16 mouse cellular contexts compared by ENCODE assay signal in the genomic region with DNA sequence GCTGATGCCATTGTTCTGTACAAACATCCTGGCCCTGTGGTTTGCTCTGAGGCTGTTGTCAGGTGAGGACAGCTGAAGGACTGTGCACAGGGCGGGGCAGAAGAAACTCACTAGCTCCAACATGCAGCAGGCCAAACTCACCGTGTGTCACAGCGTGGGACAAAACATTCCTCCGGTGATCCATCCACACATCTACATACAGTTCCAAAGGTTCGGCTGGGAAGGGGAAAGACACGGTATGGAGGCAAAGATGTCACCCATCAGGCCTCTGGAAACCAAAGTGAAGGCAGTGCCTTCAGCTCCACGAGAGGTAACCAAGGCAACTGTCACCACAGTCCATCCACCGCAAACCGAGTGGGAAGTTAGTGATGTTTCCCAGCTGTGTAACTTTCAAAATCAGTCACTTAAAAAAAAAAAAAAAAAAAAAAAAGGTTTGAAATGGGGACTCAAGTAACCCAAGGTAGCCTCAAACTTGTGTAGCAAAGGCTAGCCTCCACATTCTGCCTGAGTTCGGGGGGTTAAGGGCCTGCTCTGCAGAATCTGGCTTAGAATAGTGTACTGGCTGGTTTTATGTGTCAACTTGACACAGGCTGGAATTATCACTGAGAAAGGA. TPM values are rescaled to one million over a fixed set of nuclear protein-coding genes. Genes with fewer than 3 reads are reported as not detected.
DNase-seq lines count a peak whose midpoint lies in the region; ATAC-seq and TF ChIP-seq lines count a peak whose summit lies in the region.
"Had no signal": no experiment of that assay in that cellular context is flagged by ENCODE, and none has a peak within 500 bp of the region (broad histone marks: within the 10 kb centered on the region; RNA-seq: fewer than 3 reads in every experiment).

A gene (minus strand): TSS at position 270 of the 613 bp plus-strand sequence.

- H3K4me1 ChIP-seq in kidney, postnatal 0 days (replicated peaks; ENCODE audit: insufficient read depth, low read length), result no peaks in the 10 kb centered on the region
- no peaks in the 10 kb centered on the region for H3K4me1 ChIP-seq in brown adipose tissue, adult 24 weeks (ENCODE audit: control insufficient read depth, insufficient read depth, insufficient read length, low read length)
- 0 out of 2 replicates have a peak, but pooled peaks cover 5% of the 10 kb centered on the region for H3K4me1 ChIP-seq in stomach, embryonic 16.5 days (ENCODE audit: control insufficient read depth, insufficient read depth, low read length)
- H3K4me1 ChIP-seq: heart, embryonic 13.5 days; hindbrain, embryonic 15.5 days had no signal

- 0 out of 2 replicates have a peak within 1 kb of the TSS, but pooled peaks have one; percentile 0 for H3K27ac ChIP-seq in kidney, postnatal 0 days
- 0 out of 2 replicates have a peak within 1 kb of the TSS, but pooled peaks have one; percentile 15 for H3K27ac ChIP-seq in brown adipose tissue, adult 24 weeks (replicated peaks; ENCODE audit: low read depth, low read length)
- H3K27ac ChIP-seq in stomach, embryonic 16.5 days (ENCODE audit: low read length), result no peak within 1 kb of the TSS
- H3K27ac ChIP-seq: gastrocnemius, adult 2 months; heart, embryonic 13.5 days; hindbrain, embryonic 15.5 days had no signal

- no peak for TF ChIP-seq CTCF in kidney, postnatal 0 days (IDR thresholded peaks at IDR 0.05; ENCODE audit: low read depth)

- intact Hi-C loops in heart, postnatal 10 days (cut with DNase I), result no loop called here

- 60% methylated on average over 10 of the region's 10 CpGs for WGBS in kidney, postnatal 0 days
- WGBS in stomach, embryonic 16.5 days, result 55% methylated on average over 10 of the region's 10 CpGs

- H3K36me3 ChIP-seq in kidney, postnatal 0 days (ENCODE audit: insufficient read depth, low read length), result no peaks in the 10 kb centered on the region
- H3K36me3 ChIP-seq in stomach, embryonic 16.5 days (ENCODE audit: control insufficient read depth, insufficient read depth, low read length), result no peaks in the 10 kb centered on the region
- H3K36me3 ChIP-seq: heart, embryonic 13.5 days; hindbrain, embryonic 15.5 days; midbrain, embryonic 10.5 days had no signal

- no peak within 1 kb of the TSS for H3K9ac ChIP-seq in kidney, postnatal 0 days (ENCODE audit: low read depth, low read length)
- 0 out of 2 replicates have a peak within 1 kb of the TSS, but pooled peaks have one; percentile 12 for H3K9ac ChIP-seq in stomach, embryonic 16.5 days (ENCODE audit: low read length)
- H3K9ac ChIP-seq: heart, embryonic 13.5 days; hindbrain, embryonic 15.5 days had no signal

- no peaks in the 10 kb centered on the region for H3K9me3 ChIP-seq in kidney, postnatal 0 days (replicated peaks; ENCODE audit: low read length)
- no peaks in the 10 kb centered on the region for H3K9me3 ChIP-seq in stomach, embryonic 16.5 days (replicated peaks; ENCODE audit: control insufficient read depth, low read length)
- H3K9me3 ChIP-seq: heart, embryonic 13.5 days; hindbrain, embryonic 15.5 days; midbrain, embryonic 10.5 days had no signal

- no peak for ATAC-seq in kidney, postnatal 0 days (replicated peaks; ENCODE audit: low FRiP score, low read depth)
- no peak for ATAC-seq in stomach, embryonic 16.5 days (ENCODE audit: insufficient read depth, low FRiP score)

- H3K4me3 ChIP-seq in kidney, postnatal 0 days (replicated peaks; ENCODE audit: low read depth, low read length), result no peak within 1 kb of the TSS
- no peak within 1 kb of the TSS for H3K4me3 ChIP-seq in brown adipose tissue, adult 24 weeks (ENCODE audit: insufficient read depth, low read depth, low read length)
- no peak within 1 kb of the TSS for H3K4me3 ChIP-seq in stomach, embryonic 16.5 days (replicated peaks; ENCODE audit: low read length)
- H3K4me3 ChIP-seq: gastrocnemius, adult 2 months; heart, embryonic 13.5 days; hindbrain, embryonic 15.5 days; midbrain, embryonic 10.5 days had no signal

- H3K4me2 ChIP-seq in kidney, postnatal 0 days (ENCODE audit: low read length), result no peak within 1 kb of the TSS
- H3K4me2 ChIP-seq in stomach, embryonic 16.5 days (ENCODE audit: low read depth, low read length), result no peak within 1 kb of the TSS
- H3K4me2 ChIP-seq: heart, embryonic 13.5 days; hindbrain, embryonic 15.5 days; liver, embryonic 11.5 days had no signal

- H3K27me3 ChIP-seq in kidney, postnatal 0 days (ENCODE audit: insufficient read depth, low read length), result no peaks in the 10 kb centered on the region
- no peaks in the 10 kb centered on the region for H3K27me3 ChIP-seq in stomach, embryonic 16.5 days (ENCODE audit: control insufficient read depth, insufficient read depth, low read length)
- H3K27me3 ChIP-seq: heart, embryonic 13.5 days; hindbrain, embryonic 15.5 days had no signal

- no peak for DNase-seq in kidney, postnatal 0 days (ENCODE audit: low spot score)
- DNase-seq in kidney, adult 8-10 months, result no peak
- peak; percentile 38 for DNase-seq in lung, postnatal 10 days
- no peak for DNase-seq in heart, postnatal 10 days
- DNase-seq in adrenal gland, postnatal 36 days, result no peak
- DNase-seq in spleen, adult 12 weeks (ENCODE audit: low spot score), result no peak
- DNase-seq: adrenal gland, postnatal 10 days; cerebellum, adult 11-12 months; gastrocnemius, adult 2 months; right cerebral cortex, adult 18-20 months had no signal

RNA-seq across cellular contexts. Expression of the gene that starts here (rescaled TPM):
- polyA plus RNA-seq in kidney, postnatal 0 days (2015; fragmentation: Nextera tagmentation; extraction: Ambion mirVana), result 0.18 and 0.25 TPM in 2 replicates
- polyA plus RNA-seq in brown adipose tissue, adult 24 weeks (2012; ENCODE audit: insufficient read depth, insufficient read length, missing spikeins), result not detected in 2 replicates
- 0.18 and 0.21 TPM in 2 replicates for polyA plus RNA-seq in stomach, embryonic 16.5 days (2015; fragmentation: Nextera tagmentation; extraction: Ambion mirVana)
- total RNA-seq in heart, postnatal 10 days (2021), result not detected
- total RNA-seq in adrenal gland, postnatal 36 days (2021), result under 1 TPM; 0.23 to 0.33 TPM
- total RNA-seq: gastrocnemius, adult 2 months had no signal
- polyA plus RNA-seq: heart, embryonic 13.5 days; hindbrain, embryonic 15.5 days; liver, embryonic 11.5 days; midbrain, embryonic 10.5 days had no signal
